Mouse (Mus musculus) MEL (cell line): ENCODE measurements around the gene Plekhh3. TPM values are rescaled to one million over a fixed set of nuclear protein-coding genes. Genes with fewer than 3 reads are reported as not detected.

ENCODE experiments used
- DNase-seq: peaks from one replicate; pipeline ENCODE4 v3.0.0; 2011; ENCODE audit warnings: low read depth, low spot score
- H3K27ac ChIP-seq: 2 replicates; pipeline ENCODE4 v1.5.1; 2012; ENCODE audit warnings: low read depth, mild to moderate bottlenecking, control low read depth, low read length, moderate library complexity; ENCODE audit not compliant: control insufficient read depth
- H3K27me3 ChIP-seq, 2 experiments: fragments of 150-350 bp in 1 of 2; sonication (generic) in 1 of 2; 2 replicates each; pipeline ENCODE4 v1.6.1; 2012; ENCODE audit warnings: low read length in 2 of 2, mild to moderate bottlenecking in 2 of 2, improper control_type of control experiment in 1 of 2, moderate library complexity in 1 of 2; ENCODE audit not compliant: insufficient read depth in 2 of 2, control insufficient read depth in 1 of 2
- H3K36me3 ChIP-seq, 2 experiments: 2 replicates each; pipeline ENCODE4 v1.6.1; 2012 to 2014; ENCODE audit warnings: low read length in 2 of 2, improper control_type of control experiment in 1 of 2, inconsistent platforms in 1 of 2, mild to moderate bottlenecking in 1 of 2; ENCODE audit not compliant: insufficient read depth in 2 of 2, control insufficient read depth in 1 of 2
- H3K4me1 ChIP-seq, 2 experiments: fragments of 150-350 bp in 1 of 2; sonication (generic) in 1 of 2; 2 replicates each; pipeline ENCODE4 v1.6.1; 2012; ENCODE audit warnings: low read length in 2 of 2, improper control_type of control experiment in 1 of 2, mild to moderate bottlenecking in 1 of 2; ENCODE audit not compliant: insufficient read depth in 2 of 2, control insufficient read depth in 1 of 2
- H3K4me3 ChIP-seq, 2 experiments: fragments of 150-350 bp in 1 of 2; sonication (generic) in 1 of 2; 2 replicates each; pipeline ENCODE4 v1.5.1; 2012; ENCODE audit warnings: low read depth in 2 of 2, low read length in 2 of 2, mild to moderate bottlenecking in 2 of 2, moderate library complexity in 2 of 2, control low read depth in 1 of 2, improper control_type of control experiment in 1 of 2; ENCODE audit not compliant: control insufficient read depth in 1 of 2, insufficient read depth in 1 of 2
- H3K79me2 ChIP-seq: 2 replicates; pipeline ENCODE4 v1.6.1; 2012; ENCODE audit warnings: mild to moderate bottlenecking, low read length, moderate library complexity; ENCODE audit not compliant: control insufficient read depth, poor library complexity, insufficient read depth
- H3K9ac ChIP-seq: 2 replicates; pipeline ENCODE4 v1.6.1; 2012; ENCODE audit warnings: low read depth, mild to moderate bottlenecking, control low read depth, low read length, moderate library complexity; ENCODE audit not compliant: control insufficient read depth, poor library complexity, severe bottlenecking
- H3K9me3 ChIP-seq: fragments of 150-350 bp; sonication (generic); replicated peaks from 2 replicates; pipeline ENCODE4 v1.6.1; 2012; ENCODE audit warnings: mild to moderate bottlenecking, low read length, improper control_type of control experiment, moderate library complexity; ENCODE audit not compliant: insufficient read depth
- BHLHE40 ChIP-seq: IDR thresholded peaks from 2 replicates; pipeline ENCODE4 v1.6.1; 2012; ENCODE audit warnings: low read depth, mild to moderate bottlenecking, inconsistent platforms, low read length, improper control_type of control experiment, borderline replicate concordance
- CTCF ChIP-seq, 3 experiments: IDR thresholded peaks in 2 of 3; conservative IDR thresholded peaks in 1 of 3; 2 replicates each; pipeline ENCODE4 v1.5.1; 2011 to 2012; ENCODE audit warnings: low read length in 3 of 3, low read depth in 2 of 3, mild to moderate bottlenecking in 2 of 3, improper control_type of control experiment in 1 of 3, inconsistent platforms in 1 of 3, mixed read lengths in 1 of 3, moderate library complexity in 1 of 3; ENCODE audit not compliant: control insufficient read depth in 1 of 3, insufficient read depth in 1 of 3, poor library complexity in 1 of 3, severe bottlenecking in 1 of 3
- ETS1 ChIP-seq: IDR thresholded peaks from 2 replicates; pipeline ENCODE4 v1.6.1; 2012; ENCODE audit warnings: low read depth, mild to moderate bottlenecking, inconsistent platforms, low read length, improper control_type of control experiment, moderate library complexity
- GABPA ChIP-seq: IDR thresholded peaks from 2 replicates; pipeline ENCODE4 v1.6.1; 2012; ENCODE audit warnings: low read depth, mild to moderate bottlenecking, inconsistent platforms, low read length, improper control_type of control experiment, moderate library complexity
- GATA1 ChIP-seq: IDR thresholded peaks from 2 replicates; pipeline ENCODE4 v1.6.1; 2011; ENCODE audit warnings: low read depth, low read length, improper control_type of control experiment
- MAFK ChIP-seq: IDR thresholded peaks from 2 replicates; pipeline ENCODE4 v1.6.1; 2011; ENCODE audit warnings: low read depth, mild to moderate bottlenecking, low read length, improper control_type of control experiment, borderline replicate concordance
- MEF2A ChIP-seq: IDR thresholded peaks from 2 replicates; pipeline ENCODE4 v1.6.1; 2014; ENCODE audit warnings: low read depth, mild to moderate bottlenecking, inconsistent platforms, low read length, improper control_type of control experiment; ENCODE audit not compliant: poor library complexity, insufficient replicate concordance, severe bottlenecking; ENCODE audit errors: extremely low read depth
- MYB ChIP-seq: IDR thresholded peaks from 2 replicates; pipeline ENCODE4 v1.6.1; 2011; ENCODE audit warnings: mild to moderate bottlenecking, low read depth, low read length, improper control_type of control experiment
- MYC ChIP-seq: IDR thresholded peaks from 2 replicates; pipeline ENCODE4 v1.6.1; 2011; ENCODE audit warnings: low read depth, mild to moderate bottlenecking, low read length, improper control_type of control experiment, moderate library complexity
- NELFE ChIP-seq: IDR thresholded peaks from 2 replicates; pipeline ENCODE4 v1.6.1; 2011; ENCODE audit warnings: low read depth, low read length, improper control_type of control experiment
- NRF1 ChIP-seq: IDR thresholded peaks from 2 replicates; pipeline ENCODE4 v1.6.1; 2014; ENCODE audit warnings: low read depth, mild to moderate bottlenecking, inconsistent platforms, low read length, improper control_type of control experiment, moderate library complexity; ENCODE audit not compliant: poor library complexity, insufficient read depth, severe bottlenecking
- POLR2AphosphoS5 ChIP-seq: IDR thresholded peaks from 2 replicates; pipeline ENCODE4 v1.6.1; 2012; ENCODE audit warnings: low read depth, borderline replicate concordance, mild to moderate bottlenecking, inconsistent platforms, low read length, moderate library complexity, mixed read lengths
- RCOR1 ChIP-seq: IDR thresholded peaks from 2 replicates; pipeline ENCODE4 v1.6.1; 2012; ENCODE audit warnings: low read depth, mild to moderate bottlenecking, inconsistent platforms, low read length, improper control_type of control experiment
- SIN3A ChIP-seq: IDR thresholded peaks from 2 replicates; pipeline ENCODE4 v1.6.1; 2012; ENCODE audit warnings: low read length, improper control_type of control experiment, inconsistent platforms
- SMC3 ChIP-seq: IDR thresholded peaks from 2 replicates; pipeline ENCODE4 v1.6.1; 2011; ENCODE audit warnings: low read depth, low read length, improper control_type of control experiment
- TAL1 ChIP-seq: IDR thresholded peaks from 2 replicates; pipeline ENCODE4 v1.6.1; 2012; ENCODE audit warnings: mild to moderate bottlenecking, inconsistent platforms, low read length, moderate library complexity, mixed read lengths
- TBP ChIP-seq: IDR thresholded peaks from 2 replicates; pipeline ENCODE4 v1.8.0; 2011; ENCODE audit warnings: low read depth, low read length, improper control_type of control experiment
- TCF12 ChIP-seq: IDR thresholded peaks from 2 replicates; pipeline ENCODE4 v1.6.1; 2014; ENCODE audit warnings: low read depth, mild to moderate bottlenecking, inconsistent platforms, low read length, improper control_type of control experiment, moderate library complexity
- UBTF ChIP-seq: IDR thresholded peaks from 2 replicates; pipeline ENCODE4 v1.6.1; 2012; ENCODE audit warnings: low read depth, mild to moderate bottlenecking, inconsistent platforms, low read length, improper control_type of control experiment, moderate library complexity, borderline replicate concordance; ENCODE audit not compliant: insufficient read depth
- USF1 ChIP-seq: IDR thresholded peaks from 2 replicates; pipeline ENCODE4 v1.6.1; 2014; ENCODE audit warnings: low read depth, mild to moderate bottlenecking, inconsistent platforms, low read length, improper control_type of control experiment, moderate library complexity
- ZC3H11A ChIP-seq: IDR thresholded peaks from 2 replicates; pipeline ENCODE4 v1.6.1; 2012; ENCODE audit warnings: low read depth, mild to moderate bottlenecking, inconsistent platforms, low read length, improper control_type of control experiment
- ZKSCAN1 ChIP-seq: IDR thresholded peaks from 2 replicates; pipeline ENCODE4 v1.6.1; 2012; ENCODE audit warnings: low read depth, mild to moderate bottlenecking, inconsistent platforms, low read length, improper control_type of control experiment, moderate library complexity
- ZMIZ1 ChIP-seq: IDR thresholded peaks from 2 replicates; pipeline ENCODE4 v1.6.1; 2012; ENCODE audit warnings: low read depth, mild to moderate bottlenecking, inconsistent platforms, low read length, improper control_type of control experiment, moderate library complexity
- ZNF384 ChIP-seq: IDR thresholded peaks from 2 replicates; pipeline ENCODE4 v1.6.1; 2012; ENCODE audit warnings: low read depth, mild to moderate bottlenecking, inconsistent platforms, low read length, improper control_type of control experiment
- polyA plus RNA-seq, 2 experiments: library from polyadenylated mRNA; stranded (reverse) in 1 of 2; unstranded in 1 of 2; fragments of >175 nt in 1 of 2; fragments of >200 nt in 1 of 2; gene quantifications; 2 replicates each; pipeline versions ENCODE4 v1.2.1 to v1.2.4; 2012; ENCODE audit warnings: low replicate concordance in 2 of 2, low read depth in 1 of 2; ENCODE audit not compliant: insufficient read length in 2 of 2, insufficient read depth in 1 of 2, missing spikeins in 1 of 2
- total RNA-seq: library from RNA; depleted of rRNA; stranded (reverse); fragments of 300-350 nt; gene quantifications from 2 replicates; pipeline ENCODE4 v1.2.3, GENCODE M21; 2012

The Plekhh3 gene
- total and polyA plus RNA-seq, 3 experiments = 0.81 to 1.5 TPM; not detected in 1

DNA sequence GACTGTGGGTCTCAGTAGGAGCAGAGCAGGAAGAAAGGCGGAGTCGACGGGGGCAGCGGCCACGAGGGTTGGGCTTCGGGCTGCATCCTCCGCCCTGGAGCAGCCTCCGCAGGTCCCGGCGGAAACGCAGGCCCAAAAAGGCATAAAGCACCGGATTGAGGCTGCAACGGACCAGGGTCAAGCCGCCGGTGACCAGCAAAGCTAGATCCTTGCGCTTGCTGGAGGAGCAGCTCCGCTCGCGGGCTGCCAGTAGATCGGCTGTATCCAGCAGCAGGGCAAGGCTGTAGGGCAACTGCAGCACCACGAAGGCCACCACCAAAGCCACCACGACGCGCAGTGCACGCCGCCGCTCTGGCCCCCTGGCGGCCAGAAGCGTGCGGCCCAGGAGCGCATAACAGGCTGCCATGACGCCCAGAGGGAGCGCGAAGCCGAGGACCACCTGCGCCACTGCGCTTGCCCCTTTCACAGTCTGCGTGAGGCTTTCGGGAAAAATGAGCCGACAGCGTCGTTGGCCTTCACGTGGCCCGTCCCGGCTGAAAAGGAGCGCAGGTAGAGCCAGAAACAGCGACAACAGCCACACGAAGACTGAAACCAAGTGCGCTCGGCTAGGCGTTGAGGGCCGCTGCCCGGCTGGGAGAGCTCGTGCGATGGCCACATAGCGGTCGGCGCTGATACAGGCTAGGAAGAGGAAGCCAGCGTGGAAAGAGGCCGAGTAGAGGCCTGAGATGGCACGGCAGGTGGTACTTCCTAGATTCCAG, 2.7 kb upstream of the Plekhh3 start:
- DNase-seq = peak; percentile 54
- Histone ChIP-seq H3K9me3 (no peaks in the 10 kb centered on the region), H3K36me3 (peaks cover 0 to 6% of the 10 kb centered on the region in 2 experiments; a peak in 2 of 4 replicates), H3K27ac (no peak overlapping the region), H3K4me3 (no peak overlapping the region), H3K27me3 (peaks cover 0 to 4% of the 10 kb centered on the region in 2 experiments; a peak in 2 of 4 replicates), H3K4me1 (peaks cover 0 to 19% of the 10 kb centered on the region in 2 experiments; a peak in 2 of 4 replicates), H3K79me2 (no peaks in the 10 kb centered on the region; the same call in 1 of the 2 replicates), H3K9ac (no peak overlapping the region)
- TF ChIP-seq MYC (no peak), ZMIZ1 (no peak), UBTF (no peak), ZC3H11A (0 out of 2 replicates have a peak, but pooled peaks have one; percentile 2), NELFE (no peak), GATA1 (no peak), BHLHE40 (no peak), ZKSCAN1 (no peak), NRF1 (no peak), SIN3A (no peak), TAL1 (no peak), POLR2AphosphoS5 (no peak), ETS1 (no peak), SMC3 (peak; percentile 72), MYB (no peak), MAFK (no peak), MEF2A (no peak), GABPA (no peak), TBP (no peak), USF1 (no peak), ZNF384 (no peak), TCF12 (no peak), CTCF (IDR thresholded peaks at IDR 0.05 in 2 of 3, conservative IDR thresholded peaks at IDR 0.05 in 1 of 3; ENCODE audit: control insufficient read depth in 1 of 3, insufficient read depth in 1 of 3, low read depth in 2 of 3, low read length in 3 of 3, poor library complexity in 1 of 3, severe bottlenecking in 1 of 3) (peak; percentile 23 to 72 (median 67); a peak in 4 of 6 replicates), RCOR1 (no peak)
